Mouse (Mus musculus) C2C12 (cell line): Measurements from ENCODE around the gene Cacna1c.

Source experiments
- CTCF ChIP-seq: IDR thresholded peaks from one replicate; pipeline ENCODE4 v1.5.1; 2011; ENCODE audit not compliant: control insufficient read depth, insufficient read depth, insufficient read length
- FOSL1 ChIP-seq: IDR thresholded peaks from one replicate; pipeline ENCODE4 v1.8.0; 2011; ENCODE audit warnings: mild to moderate bottlenecking, low read length; ENCODE audit not compliant: poor library complexity, insufficient read depth, severe bottlenecking
- MAX ChIP-seq: IDR thresholded peaks from one replicate; pipeline ENCODE4 v1.6.1; 2011; ENCODE audit warnings: mild to moderate bottlenecking, control low read depth
- MYOD1 ChIP-seq: IDR thresholded peaks from one replicate; pipeline ENCODE4 v1.6.1; 2011; ENCODE audit warnings: low read depth; ENCODE audit not compliant: control insufficient read depth, insufficient read length
- MYOG ChIP-seq: IDR thresholded peaks from one replicate; pipeline ENCODE4 v1.6.1; 2011; ENCODE audit not compliant: control insufficient read depth, insufficient read length; ENCODE audit errors: extremely low read depth
- USF1 ChIP-seq: IDR thresholded peaks from one replicate; pipeline ENCODE4 v1.6.1; 2011; ENCODE audit warnings: low read depth, mild to moderate bottlenecking, control low read depth, moderate library complexity

GRCm38 (mm10) chr6:118833049-118833448, 363.2 kb downstream of the Cacna1c start:
- TF ChIP-seq CTCF: no peak
- TF ChIP-seq MAX: no peak
- no peak for TF ChIP-seq FOSL1
- no peak for TF ChIP-seq USF1
- no peak for TF ChIP-seq MYOD1
- no peak for TF ChIP-seq MYOG
